Mouse (Mus musculus) hindbrain, embryonic 12.5 days (tissue): ENCODE data around the gene Stat3. TPM values are rescaled to one million over a fixed set of nuclear protein-coding genes. Genes with fewer than 3 reads are reported as not detected.

ENCODE experiments used
- ATAC-seq: fragments of 200-750 bp; cut with Nextera tagmentation; 2 replicates; pipeline ENCODE4 v1.8.0; 2017; ENCODE audit warnings: moderate TSS enrichment; ENCODE audit not compliant: low FRiP score
- H3K27ac ChIP-seq: fragments of 300-500 bp; sonication (generic); 2 replicates; pipeline ENCODE4 v1.5.1; 2016; ENCODE audit warnings: mild to moderate bottlenecking
- H3K27me3 ChIP-seq: fragments of 300-500 bp; sonication (generic); 2 replicates; pipeline ENCODE4 v1.6.1; 2016; ENCODE audit warnings: mild to moderate bottlenecking
- H3K36me3 ChIP-seq: fragments of 300-500 bp; sonication (generic); 2 replicates; pipeline ENCODE4 v1.6.1; 2016; ENCODE audit warnings: mild to moderate bottlenecking
- H3K4me1 ChIP-seq: fragments of 300-500 bp; sonication (generic); 2 replicates; pipeline ENCODE4 v1.6.1; 2016
- H3K4me2 ChIP-seq: fragments of 300-500 bp; sonication (generic); replicated peaks from 2 replicates; pipeline ENCODE4 v1.6.1; 2016; ENCODE audit warnings: mild to moderate bottlenecking
- H3K4me3 ChIP-seq: fragments of 300-500 bp; sonication (generic); 2 replicates; pipeline ENCODE4 v1.5.1; 2016; ENCODE audit warnings: mild to moderate bottlenecking
- H3K9ac ChIP-seq: fragments of 300-500 bp; sonication (generic); 2 replicates; pipeline ENCODE4 v1.6.1; 2016; ENCODE audit warnings: mild to moderate bottlenecking, moderate library complexity
- H3K9me3 ChIP-seq: fragments of 300-500 bp; sonication (generic); replicated peaks from 2 replicates; pipeline ENCODE4 v1.6.1; 2016; ENCODE audit warnings: mild to moderate bottlenecking
- WGBS: fragments of 180-500 bp; shearing (Covaris S2); methylation state at CpG from one replicate; pipeline ENCODE4 v1.1.7; 2016; 5-methylcytosine and 5-hydroxymethylcytosine counted together
- polyA plus RNA-seq: library from polyadenylated mRNA; unstranded; fragments of >200 nt; fragmentation: Nextera tagmentation; extraction: Ambion mirVana; gene quantifications from 2 replicates; pipeline ENCODE4 v1.2.1, GENCODE M21; 2016

The Stat3 gene
- polyA plus RNA-seq, 1 experiment from 2014 or later, result 41.4 TPM

DNA sequence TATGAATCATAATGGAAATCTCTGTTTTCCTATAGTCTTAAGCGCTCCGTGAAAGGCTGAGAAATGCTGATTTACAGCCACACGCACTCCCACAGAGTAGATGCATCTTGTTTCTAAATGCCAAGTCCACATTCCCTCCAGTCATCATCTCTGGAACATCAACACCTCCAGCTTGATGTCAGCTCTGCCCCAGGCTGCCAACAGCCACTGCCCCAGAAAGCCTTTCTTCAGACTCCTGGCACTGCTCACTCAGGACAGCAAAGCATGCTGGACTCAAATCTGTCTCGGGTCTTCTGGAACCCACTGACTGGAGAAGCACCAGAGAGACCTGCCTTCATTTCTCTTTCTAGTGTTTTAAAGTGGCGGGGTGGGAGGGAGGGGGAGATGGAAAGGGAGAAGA is 46.9 kb downstream of the Stat3 start:
- Histone ChIP-seq H3K27ac (no peak overlapping the region), H3K9ac (no peak overlapping the region), H3K27me3 (no peaks in the 10 kb centered on the region), H3K4me3 (no peak overlapping the region), H3K9me3 (no peaks in the 10 kb centered on the region), H3K36me3 (peaks cover 35% of the 10 kb centered on the region), H3K4me2 (no peak overlapping the region), H3K4me1 (peaks cover 2% of the 10 kb centered on the region; the same call in 1 of the 2 replicates)
- WGBS, result 94% methylated on average over 5 of the region's 5 CpGs
- no peak for ATAC-seq

DNA sequence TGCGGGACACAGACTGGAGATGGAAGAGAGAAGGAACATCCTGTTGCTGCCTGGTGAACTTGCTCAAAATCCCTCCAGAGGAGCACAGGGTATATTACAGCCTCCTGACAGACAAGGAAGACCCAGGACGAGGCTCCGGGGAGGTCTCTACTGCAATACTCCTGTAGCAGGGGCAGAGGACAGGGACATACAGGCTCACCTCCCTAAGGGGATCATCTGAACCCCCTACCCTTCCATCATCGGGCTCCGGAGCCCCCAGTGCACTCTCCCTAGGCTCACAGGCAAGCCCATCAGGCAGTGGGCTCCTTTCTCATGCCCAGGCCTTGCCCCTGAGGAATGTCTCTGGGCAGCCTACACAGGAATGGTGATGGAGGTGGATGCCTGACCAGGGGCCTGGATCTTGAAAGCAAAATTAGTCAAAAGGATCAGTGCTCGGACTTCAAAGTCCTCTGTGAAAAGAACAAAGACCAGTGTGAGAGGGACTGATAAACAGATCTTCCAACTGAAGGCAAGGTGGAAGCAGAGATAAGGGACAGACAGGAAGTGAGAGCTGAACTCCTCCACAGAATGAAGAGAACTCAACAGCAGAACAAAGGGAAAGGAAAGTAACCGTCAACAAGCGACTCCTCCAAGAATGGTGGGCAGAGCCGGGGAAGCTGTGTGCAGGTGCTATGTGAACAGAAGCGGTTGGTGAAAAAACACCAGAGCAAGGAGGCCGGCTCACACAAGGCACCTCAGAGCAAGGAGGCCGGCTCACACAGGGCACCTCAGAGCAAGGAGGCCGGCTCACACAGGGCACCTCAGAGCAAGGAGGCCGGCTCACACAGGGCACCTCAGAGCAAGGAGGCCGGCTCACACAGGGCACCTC is 47.9 kb downstream of the Stat3 start:
- Histone ChIP-seq H3K4me1 (peaks cover 2% of the 10 kb centered on the region; the same call in 1 of the 2 replicates), H3K27ac (no peak overlapping the region), H3K4me3 (no peak overlapping the region), H3K9ac (no peak overlapping the region), H3K4me2 (no peak overlapping the region), H3K36me3 (peaks cover 39% of the 10 kb centered on the region), H3K27me3 (no peaks in the 10 kb centered on the region), H3K9me3 (no peaks in the 10 kb centered on the region)
- 69% methylated on average over 15 of the region's 15 CpGs for WGBS
- ATAC-seq, result no peak

GRCm38 (mm10) chr11:100890481-100890880 is 48.9 kb downstream of the Stat3 start:
- peaks cover 47% of the 10 kb centered on the region for H3K36me3 ChIP-seq

DNA sequence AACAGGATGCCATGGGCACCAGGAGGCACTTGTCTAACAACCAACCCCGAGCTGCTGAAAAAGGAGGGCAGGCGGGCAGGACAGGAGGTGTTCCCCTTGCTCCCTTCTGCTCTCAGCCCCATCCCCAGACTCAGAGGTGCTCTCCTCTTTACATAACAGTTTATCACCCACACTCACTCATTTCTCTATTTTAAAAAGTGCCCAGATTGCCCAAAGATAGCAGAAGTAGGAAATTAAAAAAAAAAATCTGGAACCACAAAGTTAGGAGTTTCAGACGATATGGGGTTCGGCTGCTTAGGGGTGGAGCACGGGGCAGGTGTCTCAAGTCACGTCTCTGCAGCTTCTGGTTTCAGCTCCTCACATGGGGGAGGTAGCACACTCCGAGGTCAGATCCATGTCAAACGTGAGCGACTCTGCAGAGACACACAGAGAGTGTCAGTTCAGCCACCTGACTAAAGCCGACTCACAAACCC is 51.0 kb downstream of the Stat3 start:
- Histone ChIP-seq H3K9ac (no peak overlapping the region), H3K27ac (no peak overlapping the region), H3K9me3 (no peaks in the 10 kb centered on the region), H3K27me3 (no peaks in the 10 kb centered on the region), H3K36me3 (peaks cover 43% of the 10 kb centered on the region), H3K4me2 (no peak overlapping the region), H3K4me1 (no peaks in the 10 kb centered on the region), H3K4me3 (no peak overlapping the region)
- 68% methylated on average over 10 of the region's 10 CpGs for WGBS
- ATAC-seq, result no peak

More at GRCm38 (mm10) chr11:100890481-100890880, 48.9 kb downstream of the Stat3 start:
- H3K27me3 ChIP-seq, result no peaks in the 10 kb centered on the region
- H3K27ac ChIP-seq, result no peak overlapping the region
- WGBS, result 92% methylated on average over 6 of the region's 6 CpGs
- no peak for ATAC-seq
- no peak overlapping the region for H3K9ac ChIP-seq
- no peaks in the 10 kb centered on the region for H3K9me3 ChIP-seq
- H3K4me3 ChIP-seq, result no peak overlapping the region
- H3K4me1 ChIP-seq, result peaks cover 2% of the 10 kb centered on the region; the same call in 1 of the 2 replicates
- no peak overlapping the region for H3K4me2 ChIP-seq

DNA sequence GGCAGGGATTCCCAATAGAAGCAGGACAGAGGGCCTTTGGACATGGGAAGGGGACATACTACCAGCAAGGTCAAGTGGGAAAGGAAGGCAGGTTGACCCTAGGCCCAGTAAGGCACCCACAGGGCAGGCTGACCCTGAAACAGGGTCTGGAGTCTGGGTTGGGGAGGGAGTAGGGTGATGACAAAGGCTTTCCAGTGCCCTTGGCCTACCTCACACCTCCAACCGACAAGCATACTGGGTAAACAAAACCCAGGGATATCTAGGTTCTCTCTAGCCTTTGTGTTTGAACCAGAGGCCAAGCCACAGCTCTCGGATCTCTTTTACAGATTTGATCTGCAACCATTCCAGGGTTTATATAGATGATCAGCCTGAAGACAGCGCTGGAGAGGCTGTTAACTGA is 51.6 kb downstream of the Stat3 start:
- H3K9me3 ChIP-seq, result no peaks in the 10 kb centered on the region
- H3K4me3 ChIP-seq, result no peak overlapping the region
- peaks cover 39% of the 10 kb centered on the region for H3K36me3 ChIP-seq
- WGBS, result 87% methylated on average over 3 of the region's 3 CpGs
- ATAC-seq, result no peak
- H3K27me3 ChIP-seq, result no peaks in the 10 kb centered on the region
- no peak overlapping the region for H3K9ac ChIP-seq
- H3K4me2 ChIP-seq, result no peak overlapping the region
- no peak overlapping the region for H3K27ac ChIP-seq
- H3K4me1 ChIP-seq, result no peaks in the 10 kb centered on the region

- ATAC-seq, result no peak
- peaks cover 35% of the 10 kb centered on the region for H3K36me3 ChIP-seq
- H3K9me3 ChIP-seq, result no peaks in the 10 kb centered on the region
- H3K4me1 ChIP-seq, result no peaks in the 10 kb centered on the region
- no peaks in the 10 kb centered on the region for H3K27me3 ChIP-seq
- H3K9ac ChIP-seq, result no peak overlapping the region
- no peak overlapping the region for H3K27ac ChIP-seq
- no peak overlapping the region for H3K4me2 ChIP-seq
- H3K4me3 ChIP-seq, result no peak overlapping the region
- WGBS, result 81% methylated on average over 4 of the region's 4 CpGs
These were observed 52.1 kb downstream of the Stat3 start for GRCm38 (mm10) chr11:100887236-100887635.

- no peak overlapping the region for H3K4me3 ChIP-seq
- 64% methylated on average over 8 of the region's 8 CpGs for WGBS
- no peaks in the 10 kb centered on the region for H3K9me3 ChIP-seq
- no peaks in the 10 kb centered on the region for H3K27me3 ChIP-seq
- no peak overlapping the region for H3K27ac ChIP-seq
- H3K4me2 ChIP-seq, result no peak overlapping the region
- ATAC-seq, result no peak
- no peak overlapping the region for H3K9ac ChIP-seq
- H3K4me1 ChIP-seq, result no peaks in the 10 kb centered on the region
- H3K36me3 ChIP-seq, result peaks cover 32% of the 10 kb centered on the region
These were observed 53.1 kb downstream of the Stat3 start for GRCm38 (mm10) chr11:100886188-100886740.

DNA sequence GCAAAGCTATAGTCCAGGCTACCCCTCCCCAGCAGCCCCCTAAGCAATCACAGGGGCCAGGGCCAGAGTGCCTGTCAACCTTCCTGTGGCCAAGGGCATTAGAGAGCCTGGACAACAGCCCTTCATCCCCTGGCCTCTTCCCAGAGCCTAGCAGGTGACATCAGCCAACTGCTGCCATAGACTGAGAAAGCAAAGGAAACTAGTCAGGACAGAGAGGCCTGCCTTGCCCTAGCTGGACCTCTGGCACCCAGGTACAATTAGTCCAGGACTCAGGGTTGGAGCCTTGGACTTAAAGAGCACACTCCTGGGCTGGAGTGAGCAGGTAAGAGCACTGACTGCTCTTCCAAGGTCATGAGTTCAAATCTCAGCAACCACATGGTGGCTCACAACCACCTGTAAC is 53.9 kb downstream of the Stat3 start:
- Histone ChIP-seq H3K9ac (no peak overlapping the region), H3K36me3 (peaks cover 28% of the 10 kb centered on the region), H3K4me1 (no peaks in the 10 kb centered on the region), H3K27ac (no peak overlapping the region), H3K9me3 (no peaks in the 10 kb centered on the region), H3K4me3 (no peak overlapping the region), H3K4me2 (no peak overlapping the region), H3K27me3 (no peaks in the 10 kb centered on the region)
- ATAC-seq, result no peak

DNA sequence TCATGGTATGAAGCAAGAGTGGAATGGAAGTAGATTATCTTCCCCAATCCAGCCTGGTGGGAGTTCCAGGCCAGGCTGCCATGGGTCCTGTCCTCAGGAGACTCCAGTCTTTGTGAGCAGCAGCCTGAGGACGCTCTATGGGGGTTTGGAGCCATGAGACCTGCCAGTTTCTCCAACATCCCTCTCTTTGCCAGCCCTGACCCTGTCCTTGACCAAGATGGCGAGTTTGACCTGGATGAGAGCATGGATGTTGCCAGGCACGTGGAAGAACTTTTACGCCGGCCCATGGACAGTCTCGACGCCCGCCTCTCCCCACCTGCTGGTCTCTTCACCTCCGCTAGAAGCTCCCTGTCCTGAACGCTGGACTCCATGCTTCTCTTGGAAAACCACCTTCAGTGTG is 55.7 kb downstream of the Stat3 start:
- ATAC-seq, result no peak
- Histone ChIP-seq H3K9me3 (no peaks in the 10 kb centered on the region), H3K9ac (no peak overlapping the region), H3K4me3 (no peak overlapping the region), H3K4me2 (no peak overlapping the region), H3K27ac (no peak overlapping the region), H3K27me3 (no peaks in the 10 kb centered on the region), H3K4me1 (no peaks in the 10 kb centered on the region), H3K36me3 (peaks cover 16% of the 10 kb centered on the region; the same call in 1 of the 2 replicates)
- WGBS, result 89% methylated on average over 10 of the region's 10 CpGs

- Histone ChIP-seq H3K9me3 (no peaks in the 10 kb centered on the region), H3K4me1 (no peaks in the 10 kb centered on the region), H3K27ac (no peak overlapping the region), H3K4me3 (no peak overlapping the region), H3K27me3 (no peaks in the 10 kb centered on the region), H3K4me2 (no peak overlapping the region), H3K36me3 (no peaks in the 10 kb centered on the region), H3K9ac (no peak overlapping the region)
- no peak for ATAC-seq
- WGBS, result 83% methylated on average over 15 of the region's 15 CpGs
These were observed 59.8 kb downstream of the Stat3 start for GRCm38 (mm10) chr11:100879321-100880078.

DNA sequence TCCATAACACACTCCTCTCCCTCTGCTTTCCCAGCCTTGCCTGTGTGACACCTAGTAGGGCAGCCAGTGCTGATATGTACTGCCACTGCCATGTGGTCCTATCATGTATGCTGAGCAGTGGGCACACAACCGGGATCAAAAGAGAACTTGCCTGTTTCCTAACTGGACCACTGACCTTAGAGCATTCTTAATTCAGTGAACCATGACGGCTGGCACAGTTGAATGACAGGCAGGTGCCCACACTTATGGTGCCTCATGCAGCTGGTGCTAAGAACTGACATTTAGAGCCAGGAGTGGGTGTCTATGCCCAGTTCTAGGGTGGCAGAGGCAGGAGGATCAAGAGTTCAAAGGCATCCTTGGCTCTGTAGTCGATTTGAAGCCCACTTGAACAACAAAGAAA is 63.6 kb downstream of the Stat3 start:
- Histone ChIP-seq H3K4me1 (peaks cover 3% of the 10 kb centered on the region; the same call in 1 of the 2 replicates), H3K36me3 (no peaks in the 10 kb centered on the region), H3K4me2 (no peak overlapping the region), H3K27ac (no peak overlapping the region), H3K9me3 (no peaks in the 10 kb centered on the region), H3K9ac (no peak overlapping the region), H3K4me3 (no peak overlapping the region), H3K27me3 (no peaks in the 10 kb centered on the region)
- ATAC-seq, result no peak
- 80% methylated on average over 3 of the region's 3 CpGs for WGBS

DNA sequence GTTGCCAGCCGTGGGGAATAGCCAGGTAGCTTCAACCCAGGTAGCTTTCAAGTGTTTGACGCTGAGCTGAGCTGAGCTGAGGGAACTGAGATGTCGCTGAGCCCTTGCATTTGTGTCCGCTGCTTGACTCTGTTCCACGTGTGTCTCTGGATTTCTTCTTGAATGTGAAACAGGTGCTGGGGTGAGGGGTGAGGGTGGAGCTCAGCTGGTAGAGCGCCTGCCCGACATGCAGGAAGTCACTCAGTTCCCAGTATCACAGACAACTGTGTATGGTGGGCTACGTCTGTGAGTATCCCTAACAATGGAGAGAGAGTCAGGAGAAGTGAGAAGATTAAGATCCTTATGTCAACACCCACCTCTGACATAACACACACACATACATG is 68.4 kb downstream of the Stat3 start:
- no peak overlapping the region for H3K4me3 ChIP-seq
- H3K9me3 ChIP-seq, result no peaks in the 10 kb centered on the region
- peaks cover 3% of the 10 kb centered on the region; the same call in 1 of the 2 replicates for H3K4me1 ChIP-seq
- no peaks in the 10 kb centered on the region for H3K27me3 ChIP-seq
- no peak overlapping the region for H3K4me2 ChIP-seq
- no peak overlapping the region for H3K27ac ChIP-seq
- no peaks in the 10 kb centered on the region for H3K36me3 ChIP-seq
- H3K9ac ChIP-seq, result no peak overlapping the region
- 85% methylated on average over 8 of the region's 8 CpGs for WGBS
- no peak for ATAC-seq
